Mouse (Mus musculus) forebrain, embryonic 16.5 days (tissue): Measurements from ENCODE around the gene Tex2. TPM values are rescaled to one million over a fixed set of nuclear protein-coding genes. Genes with fewer than 3 reads are reported as not detected.

ENCODE experiments used
- ATAC-seq: fragments of 200-750 bp; cut with Nextera tagmentation; 2 replicates; pipeline ENCODE4 v1.8.0; 2017; ENCODE audit warnings: mild to moderate bottlenecking, moderate library complexity
- H3K27ac ChIP-seq: fragments of 300-500 bp; sonication (generic); 2 replicates; pipeline ENCODE4 v1.5.1; 2014; ENCODE audit warnings: low read length, control low read depth
- H3K27me3 ChIP-seq: fragments of 300-500 bp; sonication (generic); replicated peaks from 2 replicates; pipeline ENCODE4 v1.6.1; 2014; ENCODE audit warnings: low read length; ENCODE audit not compliant: control insufficient read depth, insufficient read depth
- H3K36me3 ChIP-seq: fragments of 300-500 bp; sonication (generic); 2 replicates; pipeline ENCODE4 v1.6.1; 2014; ENCODE audit not compliant: control insufficient read depth, insufficient read depth
- H3K4me1 ChIP-seq: fragments of 300-500 bp; sonication (generic); replicated peaks from 2 replicates; pipeline ENCODE4 v1.6.1; 2014; ENCODE audit warnings: low read length; ENCODE audit not compliant: control insufficient read depth, insufficient read depth
- H3K4me2 ChIP-seq: fragments of 300-500 bp; sonication (generic); 2 replicates; pipeline ENCODE4 v1.6.1; 2014; ENCODE audit warnings: mild to moderate bottlenecking, low read length, control low read depth
- H3K4me3 ChIP-seq: fragments of 300-500 bp; sonication (generic); replicated peaks from 2 replicates; pipeline ENCODE4 v1.5.1; 2014; ENCODE audit warnings: mild to moderate bottlenecking, low read length, control low read depth
- H3K9ac ChIP-seq: fragments of 300-500 bp; sonication (generic); replicated peaks from 2 replicates; pipeline ENCODE4 v1.6.1; 2014; ENCODE audit warnings: low read depth, low read length, control low read depth
- H3K9me3 ChIP-seq: fragments of 300-500 bp; sonication (generic); 2 replicates; pipeline ENCODE4 v1.6.1; 2016; ENCODE audit warnings: low read length; ENCODE audit not compliant: control insufficient read depth
- WGBS: fragments of 180-500 bp; shearing (Covaris S2); extraction: QIAGEN DNeasy Blood & Tissue Kit; methylation state at CpG from one replicate; pipeline ENCODE4 v1.1.7; 2014; 5-methylcytosine and 5-hydroxymethylcytosine counted together
- polyA plus RNA-seq: library from polyadenylated mRNA; unstranded; fragments of >200 nt; fragmentation: Nextera tagmentation; extraction: Ambion mirVana; gene quantifications from 2 replicates; pipeline ENCODE4 v1.2.1, GENCODE M21; 2015

The Tex2 gene
- polyA plus RNA-seq, 1 experiment from 2014 or later: 20.3 TPM

DNA sequence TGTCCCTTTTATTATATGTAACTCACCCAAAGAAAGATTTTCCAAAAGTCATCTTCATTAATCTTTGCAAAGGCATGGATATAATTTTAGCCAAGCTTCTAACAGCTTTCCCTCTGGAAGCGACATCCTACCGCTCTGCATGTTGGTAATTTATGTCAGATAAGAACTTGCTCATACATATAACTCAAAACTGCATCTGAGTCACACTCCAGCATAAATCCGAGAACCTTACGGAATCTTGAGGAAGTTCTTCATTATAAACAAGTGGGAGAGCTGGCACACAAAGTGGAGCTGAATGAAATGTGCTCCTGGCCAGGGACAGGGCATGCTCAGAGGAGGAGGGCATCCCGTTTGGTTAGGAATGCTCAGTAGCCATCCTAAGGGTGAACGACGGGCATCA lies 53.5 kb downstream of the Tex2 start:
- Histone ChIP-seq H3K36me3 (no peaks in the 10 kb centered on the region), H3K4me2 (no peak overlapping the region), H3K27me3 (no peaks in the 10 kb centered on the region), H3K4me1 (no peaks in the 10 kb centered on the region), H3K4me3 (no peak overlapping the region), H3K27ac (no peak overlapping the region), H3K9me3 (no peaks in the 10 kb centered on the region), H3K9ac (no peak overlapping the region)
- ATAC-seq: no peak
- WGBS: 88% methylated on average over 7 of the region's 7 CpGs

GRCm38 (mm10) chr11:106558008-106558407 lies 55.2 kb downstream of the Tex2 start:
- H3K36me3 ChIP-seq: no peaks in the 10 kb centered on the region
- no peaks in the 10 kb centered on the region for H3K4me1 ChIP-seq
- H3K4me3 ChIP-seq: no peak overlapping the region
- H3K9me3 ChIP-seq: no peaks in the 10 kb centered on the region
- WGBS: 74% methylated on average over 4 of the region's 4 CpGs
- no peak overlapping the region for H3K4me2 ChIP-seq
- H3K9ac ChIP-seq: no peak overlapping the region
- no peak overlapping the region for H3K27ac ChIP-seq
- H3K27me3 ChIP-seq: no peaks in the 10 kb centered on the region
- no peak for ATAC-seq

DNA sequence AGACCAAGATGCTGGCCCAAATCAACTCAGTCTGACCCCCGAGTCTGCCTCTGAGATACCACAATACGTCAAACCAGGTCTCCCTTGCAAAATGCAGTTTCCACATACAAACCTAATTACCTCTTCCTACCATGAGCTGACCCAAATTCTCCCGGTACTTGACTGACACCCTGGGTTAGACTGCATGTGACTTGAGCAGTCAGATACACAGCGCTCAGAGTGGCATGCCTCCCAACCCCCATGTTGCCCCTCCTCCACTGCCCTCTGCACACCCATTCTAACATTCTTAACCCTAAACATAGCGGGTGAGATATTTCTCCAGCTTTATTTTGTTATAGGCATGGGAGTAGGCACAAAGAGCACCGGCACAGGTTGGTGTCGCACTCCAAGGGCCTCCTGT lies 55.8 kb downstream of the Tex2 start:
- H3K27ac ChIP-seq: no peak overlapping the region
- no peaks in the 10 kb centered on the region for H3K4me1 ChIP-seq
- H3K4me3 ChIP-seq: no peak overlapping the region
- WGBS: 86% methylated on average over 7 of the region's 7 CpGs
- no peak overlapping the region for H3K4me2 ChIP-seq
- ATAC-seq: no peak
- no peak overlapping the region for H3K9ac ChIP-seq
- H3K27me3 ChIP-seq: no peaks in the 10 kb centered on the region
- no peaks in the 10 kb centered on the region for H3K36me3 ChIP-seq
- no peaks in the 10 kb centered on the region for H3K9me3 ChIP-seq

DNA sequence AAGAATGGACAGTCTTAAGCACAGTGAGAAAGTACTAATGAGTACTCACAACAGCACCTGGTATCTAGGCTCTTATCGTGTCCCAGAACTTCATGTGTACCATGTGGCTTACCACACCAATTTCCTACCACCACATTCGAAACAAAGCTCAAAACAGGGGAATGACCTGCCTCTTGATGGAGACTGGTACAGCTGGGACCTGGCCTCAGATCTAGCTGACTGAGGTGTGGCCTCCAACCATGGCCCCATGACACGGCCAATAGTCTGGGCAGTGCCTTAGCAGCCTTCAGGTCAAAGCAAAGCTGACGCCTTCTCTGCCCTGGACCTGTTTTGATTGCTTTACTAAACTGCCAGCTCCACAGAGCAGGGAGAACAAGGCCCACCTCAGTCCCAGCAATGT lies 56.5 kb downstream of the Tex2 start:
- no peaks in the 10 kb centered on the region for H3K9me3 ChIP-seq
- no peak overlapping the region for H3K4me2 ChIP-seq
- WGBS: 76% methylated on average over 4 of the region's 4 CpGs
- no peaks in the 10 kb centered on the region for H3K27me3 ChIP-seq
- H3K4me3 ChIP-seq: no peak overlapping the region
- H3K27ac ChIP-seq: no peak overlapping the region
- no peak for ATAC-seq
- H3K36me3 ChIP-seq: no peaks in the 10 kb centered on the region
- H3K9ac ChIP-seq: no peak overlapping the region
- no peaks in the 10 kb centered on the region for H3K4me1 ChIP-seq

- no peak overlapping the region for H3K27ac ChIP-seq
- no peak overlapping the region for H3K4me3 ChIP-seq
- no peaks in the 10 kb centered on the region for H3K4me1 ChIP-seq
- no peaks in the 10 kb centered on the region for H3K9me3 ChIP-seq
- H3K9ac ChIP-seq: no peak overlapping the region
- H3K27me3 ChIP-seq: no peaks in the 10 kb centered on the region
- ATAC-seq: no peak
- no peaks in the 10 kb centered on the region for H3K36me3 ChIP-seq
- 62% methylated on average over 10 of the region's 10 CpGs for WGBS
- H3K4me2 ChIP-seq: no peak overlapping the region
These were observed 57.2 kb downstream of the Tex2 start for GRCm38 (mm10) chr11:106555805-106556615.

- no peaks in the 10 kb centered on the region for H3K4me1 ChIP-seq
These were observed 62.8 kb downstream of the Tex2 start for GRCm38 (mm10) chr11:106550398-106550797.

DNA sequence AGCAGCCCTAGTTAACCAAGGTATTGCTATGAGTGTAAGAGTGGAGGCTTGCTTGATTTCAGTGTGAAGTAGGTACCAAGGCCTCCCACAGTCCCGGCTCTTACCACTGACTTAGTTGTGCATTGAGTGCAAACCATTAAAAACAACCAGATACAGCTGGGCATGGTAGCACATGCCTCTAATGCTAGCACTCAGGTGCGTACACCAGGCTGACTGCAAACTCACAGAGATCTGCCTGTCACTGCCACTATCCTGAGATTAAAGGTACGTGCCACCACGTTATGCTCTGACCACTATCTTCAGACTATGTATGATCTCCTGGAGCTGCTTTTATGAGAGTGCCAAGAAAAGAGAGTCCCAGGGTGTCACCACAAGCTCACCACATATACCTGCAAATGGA lies 67.1 kb downstream of the Tex2 start:
- no peak for ATAC-seq
- H3K27me3 ChIP-seq: no peaks in the 10 kb centered on the region
- no peak overlapping the region for H3K27ac ChIP-seq
- no peak overlapping the region for H3K4me2 ChIP-seq
- H3K9ac ChIP-seq: no peak overlapping the region
- 95% methylated on average over 4 of the region's 4 CpGs for WGBS
- no peak overlapping the region for H3K4me3 ChIP-seq
- no peaks in the 10 kb centered on the region for H3K9me3 ChIP-seq
- peaks cover 3% of the 10 kb centered on the region; the same call in 1 of the 2 replicates for H3K36me3 ChIP-seq
- H3K4me1 ChIP-seq: no peaks in the 10 kb centered on the region

More at GRCm38 (mm10) chr11:106550398-106550797, 62.8 kb downstream of the Tex2 start:
- Histone ChIP-seq H3K27ac (no peak overlapping the region), H3K36me3 (no peaks in the 10 kb centered on the region), H3K27me3 (no peaks in the 10 kb centered on the region), H3K9me3 (no peaks in the 10 kb centered on the region), H3K9ac (no peak overlapping the region), H3K4me3 (no peak overlapping the region), H3K4me2 (no peak overlapping the region)
- ATAC-seq: no peak
- 91% methylated on average over 4 of the region's 4 CpGs for WGBS

GRCm38 (mm10) chr11:106544916-106545315 lies 68.3 kb downstream of the Tex2 start:
- 92% methylated on average over 9 of the region's 9 CpGs for WGBS
- no peak overlapping the region for H3K4me3 ChIP-seq

GRCm38 (mm10) chr11:106544133-106544532 lies 69.1 kb downstream of the Tex2 start:
- H3K27ac ChIP-seq: no peak overlapping the region
- no peaks in the 10 kb centered on the region for H3K4me1 ChIP-seq
- no peaks in the 10 kb centered on the region for H3K9me3 ChIP-seq
- ATAC-seq: no peak
- no peak overlapping the region for H3K4me2 ChIP-seq
- no peak overlapping the region for H3K4me3 ChIP-seq
- H3K27me3 ChIP-seq: no peaks in the 10 kb centered on the region
- 87% methylated on average over 11 of the region's 11 CpGs for WGBS
- no peak overlapping the region for H3K9ac ChIP-seq
- H3K36me3 ChIP-seq: peaks cover 3% of the 10 kb centered on the region; the same call in 1 of the 2 replicates

More at GRCm38 (mm10) chr11:106544916-106545315, 68.3 kb downstream of the Tex2 start:
- peaks cover 3% of the 10 kb centered on the region; the same call in 1 of the 2 replicates for H3K36me3 ChIP-seq
- H3K27ac ChIP-seq: no peak overlapping the region
- no peaks in the 10 kb centered on the region for H3K9me3 ChIP-seq
- H3K27me3 ChIP-seq: no peaks in the 10 kb centered on the region
- no peak overlapping the region for H3K9ac ChIP-seq
- no peaks in the 10 kb centered on the region for H3K4me1 ChIP-seq
- H3K4me2 ChIP-seq: no peak overlapping the region
- ATAC-seq: no peak
